Mouse (Mus musculus) C2C12 (cell line): ENCODE measurements at regions not wholly inside any gene's neighbourhood (a gene's known extent, or its start where the extent isn't known, plus 50 kb on each side); places are given as distances from the start of the nearest gene placed in this dataset.

Experiments used
- CTCF ChIP-seq: IDR thresholded peaks from one replicate; pipeline ENCODE4 v1.5.1; 2011; ENCODE audit not compliant: control insufficient read depth, insufficient read depth, insufficient read length
- MAX ChIP-seq: IDR thresholded peaks from one replicate; pipeline ENCODE4 v1.6.1; 2011; ENCODE audit warnings: mild to moderate bottlenecking, control low read depth
- MYOD1 ChIP-seq: IDR thresholded peaks from one replicate; pipeline ENCODE4 v1.6.1; 2011; ENCODE audit warnings: low read depth; ENCODE audit not compliant: control insufficient read depth, insufficient read length
- USF1 ChIP-seq: IDR thresholded peaks from one replicate; pipeline ENCODE4 v1.6.1; 2011; ENCODE audit warnings: low read depth, mild to moderate bottlenecking, control low read depth, moderate library complexity

- TF ChIP-seq USF1 (no peak), CTCF (no peak), MAX (no peak), MYOD1 (no peak)
These were observed 74.5 kb upstream of the Pmepa1 start for GRCm38 (mm10) chr2:173350831-173351230.
